Mouse (Mus musculus) cerebellum, postnatal 4 days (tissue): ENCODE measurements around the gene Traf6.
"Not testable (repeated sequence)": the region's sequence is repeated elsewhere in the genome, so short reads cannot be mapped to it uniquely, and the experiment has no call there.

Source experiments
- DNase-seq, 2 experiments: peaks; one replicate each; pipeline ENCODE4 v3.0.0; 2022; ENCODE audit warnings: low spot score in 2 of 2, mixed read lengths in 1 of 2

Gene Traf6

DNA sequence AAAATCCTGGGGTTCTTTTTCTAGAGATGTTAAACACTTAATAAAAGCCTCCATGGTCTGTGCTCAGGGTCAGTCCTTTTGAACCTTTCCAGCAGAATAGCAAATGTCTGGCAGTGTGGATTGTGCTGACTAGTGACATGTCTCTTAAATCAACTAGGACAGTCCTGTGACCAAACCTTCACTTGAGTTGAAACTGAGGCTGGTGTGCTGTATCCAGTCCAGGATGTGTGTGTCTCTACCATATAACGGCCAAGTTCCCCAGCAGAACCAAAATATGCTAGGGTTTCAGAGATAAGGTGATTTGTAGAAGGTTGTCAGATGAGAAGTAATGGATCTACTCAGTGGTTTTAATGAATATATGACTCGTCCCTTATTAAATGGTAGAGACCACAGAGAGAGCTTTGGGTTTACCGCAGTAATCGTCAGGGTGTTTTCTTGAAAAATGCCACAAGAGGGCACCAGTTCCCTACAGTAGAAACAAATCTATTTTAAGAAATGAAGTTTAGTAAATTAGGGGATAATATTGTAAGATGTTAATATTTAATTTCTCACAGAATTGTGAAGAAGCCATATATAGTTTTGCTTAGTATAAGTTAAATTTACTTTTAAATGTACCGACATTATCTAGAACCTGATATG, 15.5 kb downstream of the Traf6 start:
- DNase-seq = no peak

DNA sequence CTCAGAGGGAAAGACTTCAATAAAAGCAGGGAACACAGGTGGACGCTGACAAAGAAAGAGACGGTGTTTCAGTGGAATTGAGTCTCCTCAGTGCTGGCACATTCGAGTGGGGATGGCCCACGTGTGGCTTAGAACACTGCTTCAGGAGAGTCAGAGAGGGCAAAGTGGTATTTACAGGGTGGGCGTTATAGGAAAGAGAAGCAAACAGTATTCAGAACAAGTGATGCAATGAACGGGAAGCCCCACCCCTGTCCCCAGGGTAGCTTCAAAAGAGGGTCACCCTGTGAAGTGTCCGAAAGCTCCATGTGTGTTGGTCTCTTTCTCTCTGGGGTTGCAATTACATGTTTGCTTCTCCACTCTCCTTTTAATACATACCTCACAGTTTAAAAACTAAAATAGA, 17.4 kb downstream of the Traf6 start:
- no peak for DNase-seq

DNA sequence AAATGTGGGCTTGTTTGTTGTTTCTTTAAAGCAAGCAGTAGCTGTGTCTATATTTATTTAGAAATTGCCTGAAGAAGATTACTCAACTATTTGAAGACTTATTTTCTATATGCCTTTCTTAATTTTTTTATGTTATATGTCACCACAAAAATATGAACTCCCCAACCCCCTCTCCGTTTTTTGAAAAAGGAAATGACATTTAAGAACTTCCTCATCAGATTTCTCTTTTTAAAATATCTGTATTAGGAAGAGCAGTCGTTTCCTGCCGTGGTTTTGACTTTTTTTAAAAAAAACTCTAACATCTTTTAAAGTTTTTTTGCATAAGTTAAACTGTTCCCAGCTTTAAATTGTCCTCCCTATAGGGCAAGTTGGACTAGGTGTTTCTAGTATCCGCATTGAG, 21.1 kb downstream of the Traf6 start:
- DNase-seq = no peak

DNA sequence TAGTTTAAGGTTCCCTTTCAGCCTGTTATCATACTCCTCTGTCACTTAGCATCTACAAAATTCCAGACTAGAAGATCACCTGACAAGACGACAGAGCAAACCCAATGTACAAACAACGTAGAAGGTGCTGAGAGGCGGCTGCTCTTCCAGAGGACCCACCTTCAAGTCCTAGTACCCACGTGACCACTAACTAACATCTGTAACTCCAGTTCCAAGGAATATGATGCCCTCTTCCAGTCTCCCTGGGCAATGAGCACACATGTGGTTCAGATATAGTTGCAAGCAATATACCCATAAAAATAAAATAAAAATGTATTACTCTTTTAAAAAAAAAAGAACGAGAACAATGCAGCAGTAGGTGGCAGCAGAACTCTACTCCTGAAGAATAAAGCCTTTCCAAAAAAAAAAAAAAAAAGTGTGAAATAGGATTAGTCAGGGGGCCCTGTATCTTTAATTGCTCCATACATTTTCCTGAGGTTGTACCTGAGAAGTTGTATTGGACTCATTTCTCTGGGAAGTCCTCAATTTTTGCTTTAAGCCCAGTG, 27.8 kb downstream of the Traf6 start:
- no peak for DNase-seq

DNA sequence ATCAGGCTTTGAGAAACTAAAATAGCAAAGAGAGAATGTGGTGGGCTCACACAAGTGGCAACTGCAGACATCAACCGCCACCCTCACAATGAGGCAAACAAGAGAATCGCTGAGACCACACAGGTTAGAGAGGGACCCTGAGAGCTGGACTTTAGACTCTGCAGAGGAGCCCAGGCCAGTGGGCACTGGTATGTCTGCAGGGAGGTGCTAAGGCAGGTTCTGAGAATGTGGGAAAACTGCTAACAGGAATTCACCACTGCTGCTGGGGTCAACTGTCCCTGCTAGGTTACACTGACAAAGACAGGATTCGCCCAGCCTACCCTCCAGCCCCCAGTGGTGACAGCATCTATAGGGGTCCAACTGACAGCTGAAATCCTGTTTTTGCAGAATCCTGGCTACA, 33.4 kb downstream of the Traf6 start:
- DNase-seq = no peak

DNA sequence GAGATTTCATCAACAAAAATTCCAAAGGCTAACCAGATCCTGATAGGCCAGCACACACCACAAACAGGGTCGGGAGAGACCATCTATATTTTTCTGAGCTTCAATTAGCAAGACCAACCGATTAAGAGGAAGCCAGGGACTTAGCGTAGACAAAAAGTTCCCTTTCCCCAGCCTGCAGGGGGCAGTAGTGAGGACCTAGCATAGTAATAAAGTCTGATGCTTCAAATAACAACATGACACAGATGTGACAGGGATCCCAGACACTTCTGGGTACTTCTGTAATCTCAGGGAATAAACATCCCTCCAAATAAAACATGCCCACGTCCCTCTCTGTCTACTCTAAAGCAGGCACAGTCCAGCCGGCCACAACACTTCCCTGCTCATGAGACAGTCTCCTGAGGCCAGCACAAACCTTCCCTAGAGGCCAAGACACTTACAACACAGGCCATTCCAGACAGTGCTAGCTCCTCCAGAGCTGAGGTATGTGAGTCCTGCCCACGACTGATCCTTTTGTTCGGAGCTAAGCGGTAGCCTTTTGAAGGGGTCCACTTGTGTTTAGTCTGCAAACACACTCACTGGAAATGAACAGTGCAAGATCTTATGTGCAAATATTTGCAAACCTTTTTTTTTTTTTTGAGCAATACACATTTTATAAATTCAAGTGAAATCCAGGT, 37.6 kb downstream of the Traf6 start:
- no peak for DNase-seq

DNA sequence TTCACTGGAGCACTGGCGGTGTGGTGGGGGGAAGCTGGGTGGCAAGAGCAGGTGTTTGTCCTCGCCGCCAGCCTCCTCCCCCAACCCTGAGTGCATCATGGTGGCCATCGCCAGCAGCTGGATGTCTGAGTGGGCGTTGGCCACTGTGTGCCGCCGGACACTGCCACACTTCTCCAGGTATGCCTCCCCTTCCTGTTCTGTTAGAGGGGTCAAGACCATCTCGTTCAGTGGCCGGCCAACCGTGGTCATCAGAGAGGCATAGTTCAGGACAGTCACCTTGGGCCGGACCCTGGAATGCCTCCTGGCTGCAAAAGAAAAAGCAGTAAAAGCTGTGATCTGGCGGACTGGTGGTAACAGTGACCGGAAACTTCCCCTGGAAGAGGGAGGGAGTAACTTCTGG, 38.9 kb downstream of the Traf6 start:
- DNase-seq = no peak

DNA sequence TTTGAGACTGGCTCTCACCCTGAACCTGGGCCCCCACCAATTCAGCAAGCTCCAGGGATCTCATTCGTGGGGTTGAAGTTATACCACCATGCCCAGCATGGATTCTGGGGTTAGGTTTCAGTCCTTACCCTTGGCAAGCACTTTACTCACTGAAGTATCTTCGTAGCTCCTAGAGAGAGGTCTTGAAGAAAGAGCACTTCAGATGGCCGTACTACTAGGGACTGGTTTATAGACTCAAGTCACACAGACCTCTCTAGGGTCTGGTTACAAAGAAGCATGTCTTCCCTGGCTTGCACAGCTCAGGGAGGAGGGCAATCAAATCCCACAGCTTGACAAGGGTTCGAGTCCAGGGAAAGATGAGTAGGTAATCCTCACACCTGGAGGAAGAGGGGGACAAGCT, 43.6 kb downstream of the Traf6 start:
- no peak for DNase-seq

DNA sequence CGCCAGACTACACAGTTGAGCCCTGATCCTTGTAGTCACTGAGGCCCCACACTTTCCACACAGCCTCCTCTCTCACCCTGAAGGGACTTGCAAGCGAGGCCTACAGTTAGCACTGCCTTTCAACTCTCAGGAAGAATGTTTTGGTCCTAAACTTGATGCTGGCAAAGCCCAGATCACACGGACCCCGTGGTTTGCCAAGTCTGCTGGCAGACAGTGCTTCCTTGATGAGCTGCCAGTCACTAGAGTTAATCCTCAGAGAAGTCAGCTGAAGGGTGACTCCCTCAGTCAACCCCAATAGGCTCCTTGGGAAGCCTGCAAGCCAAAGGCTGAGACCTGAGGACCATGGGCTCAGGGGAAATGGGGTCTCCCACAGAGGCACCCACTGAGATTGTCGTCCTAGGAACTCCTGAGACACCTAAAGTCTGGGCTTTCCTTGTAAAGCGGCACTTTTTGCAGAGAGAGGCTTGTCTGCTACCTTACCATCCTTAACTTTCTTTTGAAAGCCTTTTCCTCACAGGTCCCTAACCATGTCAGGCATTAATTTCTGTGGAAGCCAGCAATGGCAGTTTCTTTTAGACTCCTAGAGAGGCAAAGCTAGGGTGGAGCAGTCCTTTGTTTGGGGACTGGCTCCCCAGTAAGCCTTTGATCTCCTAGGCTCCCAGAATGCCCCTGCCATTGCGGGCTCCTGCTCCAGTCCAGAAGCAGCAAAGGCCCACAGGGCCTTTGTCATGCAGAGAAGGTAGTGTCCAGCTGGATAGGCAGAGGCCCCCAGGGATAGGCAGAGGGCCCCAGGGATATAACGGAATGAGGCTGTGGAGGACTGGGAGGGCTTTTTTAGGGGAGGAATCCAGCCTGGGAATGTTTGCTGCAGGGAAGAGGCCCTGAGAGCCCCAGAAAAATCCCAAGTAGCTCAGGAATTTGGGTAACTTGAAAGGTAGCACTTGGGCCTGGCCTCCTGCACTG, 44.4 kb downstream of the Traf6 start:
- peak in 1 of 2 experiments; percentile 12 for DNase-seq

DNA sequence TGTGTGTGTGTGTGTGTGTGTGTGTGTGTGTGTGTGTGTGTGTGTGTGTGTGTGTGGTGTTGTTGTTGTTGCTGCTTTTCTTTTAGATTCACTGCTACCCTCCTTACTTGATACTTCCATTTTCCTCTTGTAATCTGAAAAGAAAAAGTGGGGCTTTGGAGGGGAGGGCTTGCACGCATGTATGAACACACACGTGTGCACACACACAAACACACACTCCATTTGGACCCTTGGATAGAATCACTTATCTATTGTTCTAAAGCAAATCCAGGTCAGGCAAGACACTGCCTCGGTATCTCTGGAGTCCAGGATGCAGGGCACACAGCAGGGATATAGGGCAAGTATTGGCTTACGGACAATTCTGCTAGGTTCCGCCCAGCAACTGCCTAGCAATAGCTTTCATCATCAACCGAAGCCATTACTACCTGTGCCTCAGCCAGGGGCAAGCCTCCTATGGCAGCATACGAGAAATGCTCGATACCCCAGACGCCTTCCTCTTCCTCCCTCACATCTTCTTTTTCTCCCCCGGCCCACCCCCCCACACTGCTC, 45.2 kb downstream of the Traf6 start:
- DNase-seq = no peak

DNA sequence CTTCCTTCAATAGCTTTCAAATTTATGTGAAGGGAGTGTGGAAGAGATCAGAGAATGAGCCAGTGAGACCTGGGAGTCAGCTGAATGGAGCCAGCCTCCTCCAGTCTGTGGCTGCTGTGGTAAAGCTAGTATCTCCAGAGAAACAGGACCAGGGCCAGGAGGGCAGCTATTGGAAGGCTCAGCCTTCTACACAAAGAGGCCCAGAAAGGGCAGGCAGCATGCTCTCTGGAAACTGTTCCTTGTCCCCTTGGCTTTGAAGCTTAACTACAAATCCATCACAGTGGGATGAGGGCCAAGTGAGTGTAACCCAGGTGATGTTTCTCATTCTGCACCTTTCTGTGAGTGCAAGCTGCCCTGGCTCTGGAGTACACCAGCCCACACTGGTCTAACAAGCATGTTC, 49.6 kb downstream of the Traf6 start:
- no peak for DNase-seq

DNA sequence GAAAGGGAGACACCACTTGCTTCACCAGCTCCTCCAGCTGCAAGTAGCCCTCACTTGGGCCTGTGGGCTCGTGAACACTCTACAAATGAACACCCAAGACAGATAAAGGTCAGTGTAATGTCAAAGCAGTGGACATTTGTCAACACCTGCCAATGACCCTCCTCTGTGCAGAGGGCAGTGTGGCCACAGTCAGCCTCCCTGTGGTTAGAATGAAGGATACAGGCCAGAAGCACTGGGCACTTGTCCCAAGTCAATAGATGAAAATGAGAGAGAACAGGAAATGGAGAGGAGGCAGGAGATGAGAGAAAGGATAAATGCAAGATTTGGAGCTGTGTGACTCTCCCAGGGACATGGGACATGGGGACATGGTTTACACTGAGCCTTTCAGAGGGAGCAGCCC, 51.2 kb downstream of the Traf6 start:
- no peak for DNase-seq

DNA sequence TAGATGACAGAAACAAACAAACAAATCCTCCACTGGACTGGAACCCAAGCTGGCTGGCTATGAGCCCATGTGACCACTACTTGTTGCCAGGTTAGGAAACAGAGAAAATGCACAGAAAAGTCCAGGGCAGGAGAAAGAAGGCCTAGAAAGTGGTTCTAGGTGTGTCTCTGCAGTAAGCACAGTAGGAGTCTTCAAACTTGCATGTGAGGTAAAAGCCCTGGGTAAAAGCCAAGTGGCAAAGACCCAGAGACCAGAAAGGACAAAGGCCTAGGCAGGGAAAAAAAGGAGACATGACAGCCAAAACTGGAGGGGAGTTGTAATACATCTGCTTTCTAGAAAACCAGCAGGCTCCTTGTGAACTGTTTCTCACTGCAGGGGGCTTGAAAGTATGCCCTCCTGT, 52.7 kb downstream of the Traf6 start:
- no peak for DNase-seq

DNA sequence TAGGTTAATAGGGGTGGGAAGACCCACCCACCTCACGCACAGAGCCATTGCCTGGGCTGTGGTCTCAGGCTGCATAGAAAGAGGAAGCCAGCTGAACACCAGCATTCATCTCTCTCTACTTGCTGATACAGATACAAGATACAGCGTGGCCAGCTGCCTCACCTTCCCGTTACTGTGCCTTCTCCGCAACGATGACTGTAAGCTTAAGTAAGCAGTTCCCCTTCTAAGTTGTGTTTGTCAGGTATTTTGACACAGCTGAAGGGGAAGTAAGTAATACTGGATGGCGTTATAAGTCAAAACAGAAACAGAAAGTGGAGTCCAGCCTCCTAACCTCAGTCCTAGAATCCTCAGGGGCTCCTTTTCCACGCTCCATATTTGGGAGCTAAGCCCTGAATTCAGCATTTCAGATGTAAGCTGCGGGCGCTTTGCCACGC, 54.6 kb downstream of the Traf6 start:
- no peak for DNase-seq

DNA sequence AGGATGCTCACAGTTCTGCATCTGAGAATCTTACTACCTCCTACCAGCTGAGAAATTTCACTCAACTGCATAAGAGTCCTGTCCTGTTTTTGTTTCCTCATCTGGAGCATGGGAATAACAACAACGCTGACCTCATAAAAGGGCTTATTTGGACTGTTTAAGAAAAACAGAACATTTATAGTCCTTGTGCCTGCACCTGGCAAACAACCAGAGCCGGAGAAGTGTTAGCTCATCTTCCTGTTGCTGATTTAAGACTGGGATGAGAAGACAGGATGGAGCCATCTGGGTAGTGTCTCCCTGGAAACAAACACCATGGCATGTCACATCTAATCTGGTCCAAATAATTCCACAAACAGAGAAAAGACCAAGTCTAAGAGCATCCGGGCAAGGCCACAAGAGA, 55.3 kb downstream of the Traf6 start:
- no peak for DNase-seq

DNA sequence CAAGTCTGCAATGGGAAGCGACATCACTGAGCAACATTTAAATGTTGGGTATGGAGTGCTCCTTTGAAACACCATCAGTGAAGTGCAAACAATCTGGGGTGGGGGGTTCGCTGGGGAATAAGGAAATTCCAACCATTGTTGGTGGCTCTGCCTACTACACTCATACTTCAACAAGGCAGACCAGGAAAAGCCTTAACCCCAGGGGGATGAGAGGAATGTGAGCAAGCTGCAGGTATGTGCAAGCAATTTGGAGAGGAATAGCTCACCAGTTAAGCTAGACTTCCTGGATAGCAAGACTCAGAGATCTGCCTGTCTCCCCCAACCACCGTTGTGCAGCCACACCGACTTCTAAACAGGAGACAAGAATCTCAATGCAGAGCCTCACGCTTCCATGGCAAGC, 61.7 kb downstream of the Traf6 start:
- DNase-seq = no peak

DNA sequence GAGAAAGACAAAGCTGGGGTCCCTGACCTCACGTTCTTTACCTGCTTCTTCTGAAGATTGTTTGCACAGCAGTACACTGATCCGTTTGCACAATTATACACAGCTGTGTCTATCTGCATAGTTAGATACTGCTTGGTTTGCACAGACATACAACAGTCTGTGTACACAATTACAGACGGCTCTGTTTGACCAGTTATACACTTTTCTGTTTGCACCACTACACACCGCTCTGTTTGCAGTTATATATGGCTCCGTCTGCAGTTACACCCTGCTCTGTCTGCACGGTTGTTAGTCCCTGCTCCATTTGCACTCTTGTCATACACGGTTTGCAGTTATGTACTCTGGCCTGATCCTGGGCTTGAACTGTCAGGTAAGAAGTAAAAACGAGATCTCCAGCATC, 63.4 kb downstream of the Traf6 start:
- no peak for DNase-seq

DNA sequence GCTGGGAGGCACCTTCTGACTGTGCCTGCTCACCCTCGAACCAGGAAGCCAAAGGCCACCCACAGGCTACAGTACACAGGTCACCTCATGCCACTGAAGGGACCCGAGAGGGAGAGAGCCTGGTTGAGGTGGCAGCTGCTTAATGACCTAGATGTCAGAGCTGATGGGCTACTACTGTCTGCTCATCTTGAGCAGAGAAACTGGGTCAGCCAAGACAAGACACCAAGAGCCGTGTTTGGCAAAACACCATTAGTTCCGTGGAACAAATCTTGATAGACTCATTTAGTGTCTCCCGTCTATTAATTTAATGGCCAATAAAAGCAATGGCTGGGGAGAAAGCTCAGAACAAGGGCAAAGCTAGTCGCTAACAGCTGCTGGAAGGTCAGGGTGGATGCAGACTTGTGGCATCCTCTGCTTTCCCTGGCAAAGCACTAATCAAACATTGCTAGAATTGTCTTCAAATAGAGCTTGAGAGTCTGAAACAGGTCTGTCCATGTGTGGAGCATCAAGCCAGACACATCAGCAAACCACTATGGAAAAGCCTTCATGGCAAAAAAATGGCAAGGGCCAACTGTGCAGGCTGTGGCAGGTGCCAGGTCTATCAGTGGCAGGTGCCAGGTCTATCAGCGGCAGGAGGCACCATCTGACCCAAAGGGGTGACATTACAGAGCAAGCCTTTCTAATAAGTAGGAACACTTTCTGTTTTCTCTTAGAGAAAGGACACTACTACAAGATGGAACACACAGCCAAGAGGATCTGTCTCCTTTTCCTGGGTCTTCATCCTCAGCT, 64.0 kb downstream of the Traf6 start:
- DNase-seq = no peak

DNA sequence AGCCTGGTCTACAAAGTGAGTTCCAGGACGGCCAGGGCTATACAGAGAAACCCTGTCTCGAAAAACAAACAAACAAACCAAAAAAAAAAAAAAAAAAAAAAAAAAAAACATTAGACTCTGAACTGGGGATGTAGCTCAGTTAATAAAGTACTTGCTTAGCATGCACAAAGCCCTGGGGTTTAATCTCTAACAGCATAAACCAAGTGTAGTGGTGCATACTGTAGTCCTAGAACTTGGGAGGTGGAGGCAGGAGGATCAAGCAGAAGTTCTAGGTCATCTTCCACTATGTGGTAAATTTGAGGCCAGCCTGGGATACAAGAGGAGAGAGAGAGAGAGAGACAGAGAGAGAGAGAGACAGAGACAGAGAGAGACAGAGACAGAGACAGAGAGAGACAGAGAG, 67.4 kb downstream of the Traf6 start:
- DNase-seq = not testable (repeated sequence)

DNA sequence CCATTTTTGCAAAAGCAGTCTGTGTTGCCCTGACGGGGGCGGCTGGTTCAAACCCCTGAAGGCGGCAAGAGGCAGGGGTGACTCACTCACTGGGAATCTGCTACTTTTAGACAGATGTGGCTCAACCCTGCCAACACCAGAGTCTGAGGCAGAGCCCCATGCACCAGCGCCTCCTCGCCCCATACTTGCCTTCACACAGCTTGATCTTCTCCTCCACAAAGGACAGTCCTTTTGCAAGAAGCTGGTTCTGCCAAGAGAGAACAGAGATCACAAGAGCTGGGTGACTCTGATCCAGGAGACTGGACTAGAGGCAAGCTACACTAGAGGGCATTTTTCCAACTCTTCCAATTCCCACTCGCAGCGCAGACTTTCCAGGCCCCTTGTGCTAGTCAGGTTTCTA, 68.3 kb downstream of the Traf6 start:
- DNase-seq = no peak
